In genomic region chr1:59527219-59527618, GRCm38 (mm10) we compare ENCODE assay signal across 22 mouse cellular contexts. TPM values are rescaled to one million over a fixed set of nuclear protein-coding genes. Genes with fewer than 3 reads are reported as not detected.
"Had no signal": no experiment of that assay in that cellular context is flagged by ENCODE, and none has a peak within 500 bp of the region (broad histone marks: within the 10 kb centered on the region; RNA-seq: fewer than 3 reads in every experiment).

No protein-coding gene starts in this region.

- H3K9ac ChIP-seq: liver, embryonic 15.5 days; liver, postnatal 0 days; lung, embryonic 15.5 days; midbrain, embryonic 13.5 days; midbrain, embryonic 15.5 days; neural tube, embryonic 13.5 days; neural tube, embryonic 15.5 days had no signal

- H3K4me2 ChIP-seq: liver, embryonic 15.5 days; lung, embryonic 15.5 days; midbrain, embryonic 11.5 days; midbrain, embryonic 13.5 days; midbrain, embryonic 15.5 days; neural tube, embryonic 13.5 days; neural tube, embryonic 15.5 days had no signal

- H3K4me1 ChIP-seq: liver, embryonic 15.5 days; megakaryocyte, embryonic 14.5 days had no signal

- H3K27me3 ChIP-seq: liver, embryonic 15.5 days; lung, embryonic 15.5 days; midbrain, embryonic 13.5 days; midbrain, embryonic 15.5 days; neural tube, embryonic 13.5 days; neural tube, embryonic 15.5 days had no signal

- ATAC-seq: liver, postnatal 0 days; lung, postnatal 0 days; midbrain, embryonic 13.5 days; midbrain, embryonic 15.5 days had no signal

- DNase-seq: liver, postnatal 0 days; lung, adult 2 months; lung, postnatal 14 days; lung, postnatal 36 days; retina, postnatal 1 day; right cerebral cortex, adult 18-20 months; right cerebral cortex, postnatal 25 days; thymus, adult 18-20 months; thymus, postnatal 14 days; thymus, postnatal 36 days had no signal

- H3K36me3 ChIP-seq: liver, embryonic 15.5 days; lung, embryonic 15.5 days; midbrain, embryonic 13.5 days; midbrain, embryonic 15.5 days; neural tube, embryonic 13.5 days; neural tube, embryonic 15.5 days had no signal

- H3K4me3 ChIP-seq: liver, embryonic 15.5 days; lung, embryonic 15.5 days; megakaryocyte, embryonic 14.5 days; midbrain, embryonic 13.5 days; midbrain, embryonic 15.5 days; myocyte; neural tube, embryonic 13.5 days; neural tube, embryonic 15.5 days had no signal

- H3K27ac ChIP-seq: liver, embryonic 15.5 days; lung, embryonic 15.5 days; macrophage; midbrain, embryonic 13.5 days; midbrain, embryonic 15.5 days; neural tube, embryonic 13.5 days; neural tube, embryonic 15.5 days had no signal

- H3K9me3 ChIP-seq: liver, embryonic 15.5 days; lung, embryonic 15.5 days; midbrain, embryonic 13.5 days; midbrain, embryonic 15.5 days; neural tube, embryonic 13.5 days; neural tube, embryonic 15.5 days had no signal

RNA-seq across cellular contexts. Expression of gene Gm973, which starts 11.2 kb away (rescaled TPM):
- polyA plus RNA-seq: liver, embryonic 15.5 days; liver, postnatal 0 days; macrophage; myocyte; spleen, adult 2 months had no signal
